Mouse (Mus musculus) T-helper 1 cell (primary cell): ENCODE results near the gene Zfp746.

ENCODE experiments used
- in situ Hi-C: fragments of 300-600 bp; cut with MboI, MseI; formaldehyde crosslinking; loops from one replicate; pipeline ENCODE4 v1.15.1; 2025; ENCODE audit warnings: high pct_unique_total_duplicates

Gene Zfp746

DNA sequence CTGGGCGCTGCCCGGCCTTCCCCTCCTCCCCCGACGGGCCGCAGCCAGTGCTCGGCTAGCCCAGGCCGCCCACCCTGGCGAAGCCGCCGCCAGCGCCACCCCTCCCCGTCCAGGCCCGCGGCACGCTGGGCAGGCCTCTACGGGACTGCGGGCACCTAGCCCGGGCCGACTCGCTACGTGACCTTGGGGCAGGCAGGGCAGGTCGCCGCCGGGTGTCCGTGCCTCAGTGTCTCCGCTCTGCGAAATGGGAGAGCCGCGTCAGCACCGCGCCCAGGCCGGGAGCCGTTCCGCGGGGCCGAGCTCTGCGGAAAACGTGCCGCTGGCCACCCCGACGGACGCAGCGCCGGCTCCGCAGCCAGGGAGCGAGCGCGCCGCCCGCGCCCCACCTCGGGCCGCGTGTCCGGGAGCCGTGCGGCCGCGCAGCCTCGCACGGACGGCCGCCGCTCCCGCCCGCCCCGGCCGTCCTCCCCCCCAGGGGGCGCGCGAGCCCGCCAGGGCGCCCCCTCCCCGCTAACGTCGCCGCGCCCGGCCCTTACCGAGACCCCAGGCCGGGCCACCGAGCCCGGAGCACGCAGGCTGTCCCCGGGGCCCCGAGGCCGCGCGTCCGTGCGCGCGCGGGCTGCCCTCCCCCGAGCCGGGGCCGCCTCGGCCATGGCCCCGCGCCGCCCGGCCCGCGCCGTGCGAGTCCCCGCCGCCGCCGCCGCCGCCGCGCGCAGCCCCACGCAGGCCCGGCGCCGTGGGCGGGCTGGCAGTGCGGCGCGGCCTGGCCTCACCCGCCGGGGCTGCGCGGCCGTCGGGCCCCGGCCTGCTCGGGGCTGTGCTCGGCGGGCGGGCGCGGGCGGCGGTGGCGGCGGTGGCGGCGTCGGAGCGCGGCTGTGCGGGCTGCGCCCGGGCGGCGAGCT, 38.7 kb downstream of the Zfp746 start:
- in situ Hi-C loops: loop anchor here (10.0 kb wide), 2 partner anchors 363 to 393 kb away; no protein-coding TSS in a partner anchor

DNA sequence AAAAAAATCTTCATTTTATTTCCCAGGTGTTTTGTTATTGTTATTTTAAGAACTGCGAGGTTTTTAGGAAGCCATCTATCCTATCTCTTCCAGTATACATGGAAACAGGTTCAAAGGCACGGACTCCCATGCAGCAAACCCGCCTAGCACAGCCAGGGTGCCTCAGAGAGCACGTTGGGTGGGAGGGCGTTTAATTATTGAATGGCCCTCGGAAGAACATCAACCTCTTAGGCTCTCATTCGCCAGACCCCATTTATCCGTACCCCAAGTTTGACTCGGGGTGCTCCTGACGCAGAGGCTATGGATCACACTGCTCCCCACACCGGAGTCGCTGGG, 39.3 kb downstream of the Zfp746 start:
- in situ Hi-C loops: loop anchor here (10.0 kb wide), 2 partner anchors 362 to 392 kb away; no protein-coding TSS in a partner anchor

- in situ Hi-C loops: no loop called here
Measured at GRCm38 (mm10) chr6:48032661-48033060, 53.7 kb downstream of the Zfp746 start.

DNA sequence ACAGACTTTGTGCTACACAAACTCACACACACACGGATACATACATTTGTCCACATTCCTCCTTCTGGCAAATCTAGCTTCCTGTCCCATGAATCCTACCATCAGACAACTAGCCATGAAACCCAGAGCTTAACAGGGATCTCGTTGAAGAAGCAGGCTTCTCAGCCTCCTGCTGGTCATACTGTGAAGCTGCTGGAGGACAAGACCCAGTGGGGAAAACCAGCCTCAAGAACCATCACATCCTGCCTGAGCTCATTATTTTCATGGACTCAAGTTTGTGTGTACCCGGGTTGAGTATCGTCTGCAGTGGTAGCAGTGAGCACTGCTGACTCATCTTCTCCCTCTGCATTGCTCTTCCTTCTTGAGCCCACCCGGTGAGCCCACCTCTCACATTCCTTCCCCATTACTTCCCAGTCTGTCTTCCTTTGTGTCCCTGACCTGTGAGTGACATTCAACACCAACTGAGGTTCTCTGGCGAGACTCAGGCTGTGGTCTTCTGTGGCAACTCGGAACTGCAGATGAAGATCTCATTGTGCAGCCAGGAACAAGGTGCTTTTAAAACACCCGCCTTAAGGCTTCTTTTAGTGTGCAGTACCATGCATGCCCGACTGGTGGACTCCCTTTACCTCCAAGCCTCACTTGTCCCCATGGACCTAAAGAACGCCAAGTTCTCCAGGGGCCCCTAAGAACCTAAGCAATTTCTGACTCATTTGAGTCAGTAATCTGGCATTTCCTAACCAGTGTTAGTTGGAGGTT, 60.3 kb downstream of the Zfp746 start:
- in situ Hi-C loops: no loop called here

DNA sequence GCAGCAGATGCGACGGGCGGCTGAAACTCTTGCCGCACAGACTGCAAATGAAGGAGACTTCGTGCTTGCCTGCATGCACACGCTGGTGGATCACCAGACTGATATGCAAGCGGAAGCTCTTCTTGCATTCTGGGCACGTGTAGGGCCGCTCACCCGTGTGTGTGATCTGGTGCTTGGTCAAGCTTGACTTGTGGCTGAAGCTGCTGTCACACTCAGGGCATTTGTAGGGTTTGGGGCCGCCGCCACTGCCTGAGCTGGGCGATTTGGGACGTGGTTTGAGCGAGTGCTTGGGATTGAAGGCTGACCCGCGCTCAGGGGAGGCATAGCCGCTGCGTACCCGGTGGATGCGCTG, 61.4 kb downstream of the Zfp746 start:
- in situ Hi-C loops: loop anchor here (5.0 kb wide), 1 partner anchor 52 kb away; no protein-coding TSS in a partner anchor

DNA sequence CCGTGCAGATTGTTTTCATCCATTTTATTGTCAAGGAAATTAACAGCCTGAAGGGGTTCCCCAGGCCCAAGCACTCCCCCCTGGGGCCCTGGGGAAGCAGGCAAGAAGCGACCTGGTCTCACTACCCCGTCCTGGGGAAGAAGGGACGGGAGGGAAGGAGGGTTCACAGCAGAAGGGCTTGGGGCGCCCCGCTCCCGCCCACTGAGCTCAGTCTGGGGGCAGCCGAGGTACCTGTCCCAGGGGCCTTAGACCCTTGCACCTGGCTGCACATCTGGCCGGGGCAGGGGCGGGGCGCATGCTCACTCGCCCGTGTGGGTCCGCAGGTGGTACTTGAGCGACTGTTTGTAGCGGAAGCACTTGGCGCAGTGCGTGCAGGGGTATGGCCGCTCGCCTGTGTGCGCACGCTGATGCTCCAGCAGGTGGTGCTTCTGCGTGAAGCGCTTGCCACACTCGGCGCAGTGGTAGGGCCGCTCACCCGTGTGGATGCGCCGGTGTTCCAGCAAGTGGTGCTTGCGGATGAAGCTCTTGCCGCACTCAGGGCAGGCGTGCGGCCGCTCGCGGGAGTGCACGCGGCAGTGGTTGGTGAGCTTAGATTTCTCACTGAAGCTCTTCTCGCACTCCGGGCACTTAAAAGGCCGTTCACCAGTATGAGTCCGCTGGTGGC, 61.9 kb downstream of the Zfp746 start:
- in situ Hi-C loops: loop anchor here (5.0 kb wide), 1 partner anchor 53 kb away; no protein-coding TSS in a partner anchor

DNA sequence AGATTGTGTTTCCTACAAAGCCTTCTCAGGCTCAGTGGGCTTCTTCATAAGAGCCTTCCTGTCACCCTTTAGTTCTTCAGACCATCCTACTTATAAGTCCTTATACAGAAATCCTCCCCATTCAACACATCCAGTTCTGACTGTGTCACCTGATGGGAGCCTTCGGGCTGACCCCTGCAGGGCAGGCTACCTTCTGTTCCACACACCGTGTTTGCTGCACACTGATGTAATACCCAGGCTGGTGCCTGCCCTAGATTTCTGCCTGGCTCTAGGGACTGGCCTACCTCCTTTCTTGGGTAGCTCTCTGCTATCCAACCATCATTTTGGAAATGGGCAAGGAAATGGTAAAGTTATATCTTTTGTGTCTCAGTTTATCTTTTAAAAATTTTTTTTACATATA, 63.7 kb downstream of the Zfp746 start:
- in situ Hi-C loops: loop anchor here (5.0 kb wide), 1 partner anchor 55 kb away; no protein-coding TSS in a partner anchor

GRCm38 (mm10) chr6:48021678-48022077, 64.7 kb downstream of the Zfp746 start:
- in situ Hi-C loops: loop anchor here (5.0 kb wide), 1 partner anchor 56 kb away; no protein-coding TSS in a partner anchor

DNA sequence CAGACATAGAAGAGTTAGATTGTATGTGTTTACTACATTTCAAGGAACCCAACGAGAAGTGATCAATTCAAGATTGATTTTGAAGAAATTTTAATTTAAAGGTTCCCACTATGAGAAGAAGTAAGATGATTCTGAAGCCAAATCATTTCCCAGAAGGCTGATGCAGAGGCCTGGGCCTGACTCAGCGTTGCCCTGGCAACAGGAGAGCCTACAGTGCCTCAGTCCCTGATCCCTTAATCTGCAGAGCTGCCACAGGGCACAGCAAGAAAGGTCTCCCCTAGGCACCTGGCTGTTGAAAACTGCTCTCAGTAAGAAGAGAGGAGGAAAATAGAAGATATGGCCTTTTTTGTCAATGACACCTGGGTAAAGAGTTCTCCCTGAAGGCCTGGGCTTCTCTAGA, 66.4 kb downstream of the Zfp746 start:
- in situ Hi-C loops: loop anchor here (5.0 kb wide), 1 partner anchor 57 kb away; no protein-coding TSS in a partner anchor

GRCm38 (mm10) chr6:48016841-48017240, 69.6 kb downstream of the Zfp746 start:
- in situ Hi-C loops: no loop called here

DNA sequence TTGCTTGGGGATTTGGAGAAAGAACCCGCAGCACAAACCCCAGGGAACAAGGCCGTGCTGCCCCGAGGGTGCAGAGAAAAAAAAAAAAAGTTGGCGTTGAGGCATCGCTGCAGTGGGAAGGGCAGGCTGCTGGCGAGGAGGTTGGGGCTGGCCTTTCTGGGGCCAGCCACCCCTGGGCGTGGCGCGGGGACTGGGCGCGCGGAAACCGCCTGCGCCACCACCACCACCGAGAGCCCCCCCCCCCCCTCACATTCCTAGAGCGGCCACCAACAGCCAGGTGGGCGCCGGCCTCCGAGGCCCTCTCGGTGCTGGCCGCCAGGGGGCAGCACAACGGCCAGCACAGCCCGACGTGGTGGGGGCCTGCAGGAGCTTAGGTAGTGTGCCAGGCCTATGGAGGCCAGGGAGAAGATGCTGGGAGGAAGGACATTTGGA, 70.3 kb downstream of the Zfp746 start:
- in situ Hi-C loops: no loop called here
